Mouse (Mus musculus): ENCODE data around the gene Rspry1. TPM values are rescaled to one million over a fixed set of nuclear protein-coding genes. Genes with fewer than 3 reads are reported as not detected.

Gene Rspry1
- polyA plus RNA-seq, 1 experiment from 2014 or later, result 11.1 TPM

DNA sequence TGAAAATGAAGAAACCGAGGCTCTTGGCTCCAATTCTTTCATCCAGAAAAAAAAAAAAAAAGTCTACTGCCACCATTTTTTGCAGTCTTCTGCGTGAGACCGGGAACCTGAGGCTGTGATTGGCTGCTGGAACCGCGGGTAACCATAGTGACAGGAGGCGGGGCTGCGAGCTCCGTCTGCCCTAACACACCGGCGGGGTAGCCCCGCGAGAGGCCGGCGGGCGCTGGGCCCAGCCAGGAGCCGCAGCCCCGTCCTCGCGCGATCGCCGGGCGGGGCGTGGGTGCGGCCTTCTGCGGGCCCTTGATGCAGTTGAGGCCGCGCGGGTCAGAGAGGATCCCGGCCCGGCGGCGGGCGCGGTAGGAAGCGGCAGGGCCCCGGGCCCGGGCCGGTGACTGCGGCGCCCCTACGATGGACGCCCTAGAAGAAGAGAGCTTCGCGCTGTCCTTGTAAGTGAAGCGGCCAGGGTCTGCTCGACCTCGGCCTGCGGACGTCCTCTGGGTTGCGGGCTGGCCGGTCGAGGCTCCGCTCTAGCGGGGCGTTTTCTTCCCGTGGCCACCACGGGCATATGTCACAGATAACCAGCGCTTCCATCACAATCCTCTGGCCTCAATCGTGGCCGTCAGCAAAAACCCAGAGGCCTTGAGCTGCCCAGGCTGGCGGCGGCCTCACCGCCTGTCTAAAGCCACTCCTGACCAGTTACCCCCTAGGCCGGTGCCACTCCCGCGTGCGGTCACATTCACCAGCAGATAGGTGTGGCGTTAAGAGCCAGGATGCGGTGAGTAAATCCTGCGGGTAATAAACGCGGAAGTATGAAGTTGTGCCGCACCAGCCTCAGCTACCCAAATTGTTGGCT, 64.9 kb downstream of the Rspry1 start, which contains the start of gene Arl2bp:
Arl2bp (plus strand) TSS at position 145 of the 853 bp plus-strand sequence.
- Histone ChIP-seq H3K4me3 (ENCODE audit: low read depth, low read length) (peak within 1 kb of the TSS; percentile 79), H3K27ac (ENCODE audit: low read depth) (peak within 1 kb of the TSS; percentile 86), H3K4me1 (ENCODE audit: insufficient read depth) (peaks cover 9% of the 10 kb centered on the region; the same call in 1 of the 2 replicates), H3K9ac (replicated peaks) (peak within 1 kb of the TSS; percentile 95), H3K9me3 (ENCODE audit: low read length) (no peaks in the 10 kb centered on the region), H3K36me3 (replicated peaks; ENCODE audit: insufficient read depth, low read length) (peaks cover 14% of the 10 kb centered on the region), H3K4me2 (ENCODE audit: low read depth, low read length) (peak within 1 kb of the TSS; percentile 95), H3K27me3 (ENCODE audit: insufficient read depth, low read length) (no peaks in the 10 kb centered on the region)
- WGBS (ENCODE audit: insufficient replicate concordance), result 2% methylated on average over 72 of the region's 74 CpGs
- ATAC-seq (peak; percentile 100), DNase-seq (peak; percentile 95)
- no peak for TF ChIP-seq EP300 (IDR thresholded peaks at IDR 0.05; ENCODE audit: low read depth)
- no peak for TF ChIP-seq CTCF (IDR thresholded peaks at IDR 0.05; ENCODE audit: low read depth)

DNA sequence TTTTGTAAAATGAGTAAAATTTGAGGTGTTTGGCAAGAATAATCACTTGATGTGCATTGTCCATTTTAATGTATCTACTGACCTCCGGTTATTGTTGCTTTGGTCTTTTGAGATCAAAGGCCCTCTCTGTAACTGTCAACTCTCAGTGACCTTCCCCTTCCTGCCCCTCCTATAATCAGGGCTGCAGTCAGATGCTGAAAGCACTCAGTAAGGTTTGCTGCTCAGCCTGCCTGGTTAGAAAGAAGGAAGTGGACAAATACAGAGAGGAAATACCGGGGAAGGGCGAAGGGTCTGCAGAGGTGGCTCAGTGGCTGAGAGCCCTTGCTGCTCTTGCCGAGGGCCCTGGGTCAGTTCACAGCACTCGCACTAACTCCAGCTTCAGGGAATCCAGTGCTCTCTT, 72.6 kb downstream of the Rspry1 start:
- no peak overlapping the region for H3K4me2 ChIP-seq (ENCODE audit: low read depth, low read length)
- 41% methylated on average over 5 of the region's 5 CpGs for WGBS (ENCODE audit: insufficient replicate concordance)
- no peak overlapping the region for H3K4me3 ChIP-seq (ENCODE audit: low read depth, low read length)
- H3K27ac ChIP-seq (ENCODE audit: low read depth), result no peak overlapping the region
- TF ChIP-seq CTCF (IDR thresholded peaks at IDR 0.05; ENCODE audit: low read depth) (no peak), EP300 (IDR thresholded peaks at IDR 0.05; ENCODE audit: low read depth) (no peak)
- ATAC-seq (no peak), DNase-seq (peak; percentile 11)
- H3K9ac ChIP-seq (replicated peaks), result no peak overlapping the region
- peaks cover 31% of the 10 kb centered on the region for H3K36me3 ChIP-seq (replicated peaks; ENCODE audit: insufficient read depth, low read length)
- no peaks in the 10 kb centered on the region for H3K27me3 ChIP-seq (ENCODE audit: insufficient read depth, low read length)
- H3K9me3 ChIP-seq (ENCODE audit: low read length), result no peaks in the 10 kb centered on the region
- no peaks in the 10 kb centered on the region for H3K4me1 ChIP-seq (ENCODE audit: insufficient read depth)

DNA sequence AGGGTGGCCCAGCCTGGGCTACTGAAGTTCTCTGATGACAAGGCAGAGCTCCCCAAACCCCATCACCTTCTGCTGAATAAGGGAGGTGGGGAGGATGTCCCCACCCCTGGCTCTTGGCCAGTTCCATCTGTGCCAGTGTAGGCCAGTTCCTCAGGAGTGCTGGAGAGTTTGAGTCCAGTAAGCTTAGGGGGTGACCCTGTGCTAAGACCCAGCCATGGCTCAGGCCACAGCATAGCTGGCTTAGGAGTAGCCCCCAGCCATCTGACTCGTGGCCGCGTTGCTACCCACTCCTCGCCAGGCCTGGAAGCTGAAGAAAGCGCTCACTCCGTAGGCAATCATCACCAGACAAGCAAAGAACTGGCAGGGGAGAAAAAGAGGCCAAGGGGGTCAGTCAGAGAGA, 74.2 kb downstream of the Rspry1 start:
- ATAC-seq, result no peak
- H3K9me3 ChIP-seq (ENCODE audit: low read length), result no peaks in the 10 kb centered on the region
- no peak overlapping the region for H3K9ac ChIP-seq (replicated peaks)
- no peak overlapping the region for H3K4me3 ChIP-seq (ENCODE audit: low read depth, low read length)
- TF ChIP-seq EP300 (IDR thresholded peaks at IDR 0.05; ENCODE audit: low read depth), result no peak
- no peak for TF ChIP-seq CTCF (IDR thresholded peaks at IDR 0.05; ENCODE audit: low read depth)
- no peaks in the 10 kb centered on the region for H3K4me1 ChIP-seq (ENCODE audit: insufficient read depth)
- peaks cover 25% of the 10 kb centered on the region for H3K36me3 ChIP-seq (replicated peaks; ENCODE audit: insufficient read depth, low read length)
- H3K27me3 ChIP-seq (ENCODE audit: insufficient read depth, low read length), result no peaks in the 10 kb centered on the region
- H3K4me2 ChIP-seq (ENCODE audit: low read depth, low read length), result no peak overlapping the region
- WGBS (ENCODE audit: insufficient replicate concordance), result 74% methylated on average over 6 of the region's 6 CpGs
- no peak overlapping the region for H3K27ac ChIP-seq (ENCODE audit: low read depth)
- peak; percentile 11 for DNase-seq

DNA sequence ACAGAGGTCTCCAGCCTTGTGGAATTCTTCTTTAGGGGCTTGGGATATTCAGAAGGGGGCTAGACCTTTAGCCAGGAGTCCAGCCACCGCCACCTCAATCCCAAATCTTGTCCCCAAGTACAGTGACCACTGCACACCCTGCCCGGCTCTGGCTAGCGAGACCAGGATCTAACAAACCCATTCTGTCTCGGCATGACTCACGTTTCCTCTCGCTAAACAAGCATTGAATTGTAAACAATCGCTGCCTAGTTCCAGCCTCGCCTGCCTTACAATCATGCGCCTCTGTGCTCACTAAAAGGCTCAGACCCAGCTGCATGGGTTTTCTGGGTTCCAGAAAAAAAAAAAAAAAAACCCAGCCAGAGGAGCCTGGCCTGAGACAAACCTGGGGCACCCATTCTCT, 76.8 kb downstream of the Rspry1 start:
- TF ChIP-seq CTCF (IDR thresholded peaks at IDR 0.05; ENCODE audit: low read depth) (no peak), EP300 (IDR thresholded peaks at IDR 0.05; ENCODE audit: low read depth) (no peak)
- Histone ChIP-seq H3K36me3 (replicated peaks; ENCODE audit: insufficient read depth, low read length) (peaks cover 4% of the 10 kb centered on the region), H3K4me2 (ENCODE audit: low read depth, low read length) (no peak overlapping the region), H3K9me3 (ENCODE audit: low read length) (no peaks in the 10 kb centered on the region), H3K4me3 (ENCODE audit: low read depth, low read length) (no peak overlapping the region), H3K9ac (replicated peaks) (no peak overlapping the region), H3K27ac (ENCODE audit: low read depth) (no peak overlapping the region), H3K27me3 (ENCODE audit: insufficient read depth, low read length) (no peaks in the 10 kb centered on the region), H3K4me1 (ENCODE audit: insufficient read depth) (no peaks in the 10 kb centered on the region)
- DNase-seq (peak; percentile 12), ATAC-seq (peak; percentile 38)
- WGBS (ENCODE audit: insufficient replicate concordance), result 46% methylated on average over 9 of the region's 9 CpGs

DNA sequence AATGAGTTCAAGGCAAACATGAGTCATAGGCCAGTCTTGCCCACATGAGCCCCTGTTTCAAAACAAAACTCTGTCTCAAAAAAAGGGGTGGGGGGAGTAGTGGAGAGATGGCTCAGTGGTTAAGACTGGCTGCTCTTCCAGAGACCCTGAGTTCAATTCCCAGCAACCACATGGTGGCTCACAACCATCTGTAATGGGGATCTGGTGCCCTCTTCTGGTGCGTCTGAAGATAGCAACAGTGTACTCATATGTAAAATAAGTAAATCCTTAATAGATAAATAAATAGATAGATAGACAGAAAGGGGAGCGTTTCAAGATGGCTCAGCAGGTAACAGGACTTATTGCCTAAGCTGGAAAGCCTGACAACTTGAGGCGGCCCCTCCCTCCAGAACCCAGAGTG, 78.7 kb downstream of the Rspry1 start:
- DNase-seq, result no peak
- H3K9ac ChIP-seq (replicated peaks), result no peak overlapping the region
- no peaks in the 10 kb centered on the region for H3K9me3 ChIP-seq (ENCODE audit: low read length)
- no peaks in the 10 kb centered on the region for H3K36me3 ChIP-seq (replicated peaks; ENCODE audit: insufficient read depth, low read length)
- H3K4me1 ChIP-seq (ENCODE audit: insufficient read depth), result no peaks in the 10 kb centered on the region; the same call in 1 of the 2 replicates
- 89% methylated on average over 3 of the region's 3 CpGs for WGBS (ENCODE audit: insufficient replicate concordance)
- TF ChIP-seq CTCF (IDR thresholded peaks at IDR 0.05; ENCODE audit: low read depth) (peak; percentile 40), EP300 (IDR thresholded peaks at IDR 0.05; ENCODE audit: low read depth) (no peak)
- H3K27ac ChIP-seq (ENCODE audit: low read depth), result no peak overlapping the region
- no peak overlapping the region for H3K4me3 ChIP-seq (ENCODE audit: low read depth, low read length)
- ATAC-seq, result no peak
- no peak overlapping the region for H3K4me2 ChIP-seq (ENCODE audit: low read depth, low read length)
- no peaks in the 10 kb centered on the region for H3K27me3 ChIP-seq (ENCODE audit: insufficient read depth, low read length)

DNA sequence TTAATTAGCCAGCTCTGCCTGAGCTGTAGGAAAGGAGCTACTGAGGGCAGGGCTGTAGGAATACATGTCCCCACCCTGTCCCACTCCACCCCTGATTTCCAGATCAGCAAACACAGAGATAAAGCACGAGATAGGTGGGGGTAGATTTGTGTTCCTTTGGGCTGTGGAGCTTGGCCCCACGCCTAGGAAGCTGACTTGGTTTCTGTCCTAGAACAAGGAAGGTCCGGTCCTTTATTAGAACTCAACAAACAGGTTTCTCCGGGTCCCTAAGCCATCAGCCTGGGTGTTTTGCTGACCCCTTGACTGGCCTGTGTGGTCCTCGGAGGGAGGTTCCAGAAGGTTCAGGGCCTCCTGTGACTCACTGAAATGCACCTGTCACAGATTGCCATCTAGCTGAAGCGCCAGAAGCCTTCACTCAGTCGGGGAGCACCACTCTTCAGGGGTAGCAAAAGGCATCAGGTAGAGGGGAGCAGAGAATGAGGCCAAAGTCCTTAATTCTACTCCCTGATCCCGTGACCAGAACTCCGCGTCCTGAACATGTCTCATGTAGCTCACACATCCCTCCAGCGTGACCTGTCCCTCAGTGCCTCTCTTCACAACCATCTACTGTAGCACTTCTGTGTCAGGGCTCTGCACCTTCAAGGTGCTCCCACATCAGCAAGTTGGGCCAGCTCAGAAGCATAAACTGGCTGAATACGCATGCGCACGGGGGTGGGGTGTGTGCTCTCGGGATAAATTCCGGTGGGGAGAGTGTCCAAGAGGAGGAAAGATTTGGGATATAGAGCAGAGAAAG, 81.2 kb downstream of the Rspry1 start:
- no peaks in the 10 kb centered on the region for H3K36me3 ChIP-seq (replicated peaks; ENCODE audit: insufficient read depth, low read length)
- DNase-seq, result no peak
- H3K4me1 ChIP-seq (ENCODE audit: insufficient read depth), result peaks cover 3% of the 10 kb centered on the region; the same call in 1 of the 2 replicates
- H3K4me3 ChIP-seq (ENCODE audit: low read depth, low read length), result no peak overlapping the region
- ATAC-seq, result no peak
- TF ChIP-seq EP300 (IDR thresholded peaks at IDR 0.05; ENCODE audit: low read depth), result no peak
- no peak for TF ChIP-seq CTCF (IDR thresholded peaks at IDR 0.05; ENCODE audit: low read depth)
- H3K9me3 ChIP-seq (ENCODE audit: low read length), result no peaks in the 10 kb centered on the region
- H3K27ac ChIP-seq (ENCODE audit: low read depth), result no peak overlapping the region
- no peak overlapping the region for H3K9ac ChIP-seq (replicated peaks)
- no peaks in the 10 kb centered on the region for H3K27me3 ChIP-seq (ENCODE audit: insufficient read depth, low read length)
- H3K4me2 ChIP-seq (ENCODE audit: low read depth, low read length), result no peak overlapping the region
- 69% methylated on average over 16 of the region's 16 CpGs for WGBS (ENCODE audit: insufficient replicate concordance)

Measured in liver, postnatal 0 days (tissue).